Mouse (Mus musculus) embryo, embryonic 9.5 days (tissue): ENCODE measurements around the gene Nck2.

Experiments
- DNase-seq: peaks from one replicate; pipeline ENCODE4 v3.0.0-alpha.2; 2017; ENCODE audit errors: extremely low spot score

Nck2 gene

DNA sequence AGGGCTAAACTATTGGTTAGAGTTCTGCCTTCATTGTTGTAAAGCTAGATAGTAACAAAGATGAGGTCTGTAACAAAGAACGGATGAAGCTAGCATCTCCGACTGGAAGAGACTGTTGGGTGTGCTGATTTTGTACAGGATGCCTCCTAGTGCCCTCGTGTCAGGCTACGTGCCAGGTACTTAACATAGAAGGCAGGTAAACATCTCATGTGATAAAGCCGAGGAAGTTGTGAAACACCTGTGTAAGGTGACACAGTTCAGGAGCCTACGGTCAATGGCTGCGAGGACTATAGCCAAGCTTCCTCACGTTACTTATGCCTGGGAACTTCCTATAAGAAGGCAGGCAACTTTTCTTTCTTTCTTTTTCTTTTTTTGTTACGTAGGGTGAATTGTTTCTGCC, at the start of gene Nck2:
Nck2 (plus strand) TSS at position 49 of the 400 bp plus-strand sequence.
- no peak for DNase-seq

DNA sequence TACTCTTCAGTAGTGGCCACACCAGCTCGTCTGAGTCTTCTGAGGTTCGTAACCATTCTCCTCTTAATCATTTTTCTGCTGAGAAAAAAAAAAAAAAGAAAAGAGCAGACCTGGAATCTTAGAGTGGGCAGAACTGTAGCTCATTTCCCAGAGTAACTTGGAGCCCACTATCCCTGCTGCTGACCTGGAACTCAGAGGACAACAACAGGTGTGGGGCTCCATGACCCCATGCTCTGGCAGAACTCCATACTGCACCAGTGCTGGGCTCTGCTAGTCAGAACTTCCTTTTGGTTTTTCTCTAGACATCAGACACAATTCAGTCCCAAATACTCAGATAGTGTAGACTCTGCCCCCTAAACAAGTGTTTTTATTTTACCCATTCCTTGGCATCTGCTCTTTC, 49.3 kb upstream of the Nck2 start:
- no peak for DNase-seq

DNA sequence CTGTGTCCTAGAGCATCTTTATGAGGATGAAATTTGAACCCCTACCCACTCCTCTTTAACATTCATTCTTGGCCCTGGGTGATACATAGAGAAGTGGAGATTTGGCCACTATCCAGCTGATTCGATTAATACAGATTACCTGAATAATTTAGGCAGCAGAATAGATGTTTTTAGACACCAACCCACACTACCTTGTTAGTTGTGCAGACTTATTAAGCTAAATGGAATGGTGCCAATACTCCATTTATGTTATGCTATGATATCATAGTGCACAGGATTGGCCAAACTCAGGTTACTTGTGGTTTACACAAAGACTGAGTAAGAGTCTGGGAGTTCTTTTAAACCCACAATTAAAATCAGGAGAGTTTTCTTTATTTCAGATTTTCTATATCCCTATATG, 48.6 kb upstream of the Nck2 start:
- no peak for DNase-seq

DNA sequence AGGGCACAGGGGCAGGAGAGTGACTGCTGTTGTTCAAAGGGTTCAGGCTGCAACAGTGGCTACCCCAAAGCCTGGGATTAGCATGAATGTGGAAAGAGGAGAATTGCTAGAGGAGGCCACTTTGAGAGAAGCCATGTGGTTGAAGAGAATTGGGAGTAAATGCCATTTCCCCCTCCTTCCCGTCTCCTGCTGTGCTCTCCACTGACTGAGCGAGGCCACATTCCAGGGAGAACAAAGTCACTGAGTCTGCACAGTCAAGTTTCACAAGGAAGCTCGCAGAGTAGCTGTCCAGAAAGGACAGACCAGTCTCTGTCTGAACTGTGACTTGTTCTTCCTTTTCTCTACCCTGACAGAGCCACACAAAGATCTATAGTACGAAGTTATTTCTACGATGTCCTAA, 47.9 kb upstream of the Nck2 start:
- peak; percentile 30 for DNase-seq

DNA sequence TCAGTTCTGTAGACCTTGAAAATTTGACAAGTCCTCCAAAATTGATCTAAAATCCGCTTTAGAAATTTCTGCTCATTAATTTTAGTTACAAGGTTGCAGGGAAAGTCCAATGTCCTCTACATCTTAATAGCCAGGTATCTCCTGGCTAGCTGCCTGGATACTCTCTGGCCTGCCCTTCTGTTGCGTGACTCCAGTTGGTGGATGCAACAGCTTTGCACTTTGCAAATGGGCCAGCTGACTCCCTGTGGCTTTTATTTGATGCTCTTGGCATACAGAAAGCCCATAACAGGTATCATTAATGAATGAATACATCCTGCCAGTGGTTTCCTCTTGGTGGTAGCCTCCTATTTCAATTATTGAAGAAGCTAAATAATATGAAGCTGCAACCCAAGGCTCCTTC, 47.3 kb upstream of the Nck2 start:
- no peak for DNase-seq

DNA sequence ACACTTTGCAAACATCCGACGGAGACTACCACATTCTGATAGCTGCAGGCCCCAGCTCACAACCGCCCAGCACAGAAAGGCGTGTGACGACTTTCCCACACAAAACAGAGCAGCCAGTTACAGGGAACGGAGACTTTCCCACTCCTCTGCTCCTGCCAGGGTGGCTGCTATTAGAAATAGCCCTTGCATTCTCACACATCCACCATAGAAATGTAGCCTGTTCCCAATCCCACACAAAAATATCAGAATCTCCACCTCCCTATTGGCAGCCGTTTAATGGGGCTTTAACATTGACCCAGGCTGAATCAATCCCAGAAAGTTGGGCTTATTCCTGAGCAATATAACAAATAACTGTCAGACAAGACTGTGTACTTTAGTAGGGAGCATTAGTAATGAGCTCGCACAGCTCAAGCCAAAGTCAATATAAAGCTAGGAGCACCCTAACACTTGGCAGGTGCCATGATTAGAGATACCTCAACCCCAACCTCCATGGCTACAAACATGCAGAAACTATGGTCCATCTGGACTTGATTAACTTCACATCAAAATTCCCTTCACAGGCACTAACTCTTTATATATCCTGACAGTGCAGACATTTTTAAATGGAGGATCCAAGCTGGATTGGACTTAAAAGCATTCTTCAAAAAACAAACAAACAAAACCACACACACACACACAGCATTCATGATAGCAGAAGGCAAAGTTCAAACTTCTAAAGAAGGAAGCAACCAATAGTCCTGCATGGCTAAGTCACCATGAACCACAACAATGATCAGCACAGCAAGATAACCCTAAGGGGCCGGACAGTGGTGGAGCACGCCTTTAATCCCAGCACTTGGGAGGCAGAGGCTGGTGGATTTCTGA, 45.4 kb upstream of the Nck2 start:
- DNase-seq: no peak

DNA sequence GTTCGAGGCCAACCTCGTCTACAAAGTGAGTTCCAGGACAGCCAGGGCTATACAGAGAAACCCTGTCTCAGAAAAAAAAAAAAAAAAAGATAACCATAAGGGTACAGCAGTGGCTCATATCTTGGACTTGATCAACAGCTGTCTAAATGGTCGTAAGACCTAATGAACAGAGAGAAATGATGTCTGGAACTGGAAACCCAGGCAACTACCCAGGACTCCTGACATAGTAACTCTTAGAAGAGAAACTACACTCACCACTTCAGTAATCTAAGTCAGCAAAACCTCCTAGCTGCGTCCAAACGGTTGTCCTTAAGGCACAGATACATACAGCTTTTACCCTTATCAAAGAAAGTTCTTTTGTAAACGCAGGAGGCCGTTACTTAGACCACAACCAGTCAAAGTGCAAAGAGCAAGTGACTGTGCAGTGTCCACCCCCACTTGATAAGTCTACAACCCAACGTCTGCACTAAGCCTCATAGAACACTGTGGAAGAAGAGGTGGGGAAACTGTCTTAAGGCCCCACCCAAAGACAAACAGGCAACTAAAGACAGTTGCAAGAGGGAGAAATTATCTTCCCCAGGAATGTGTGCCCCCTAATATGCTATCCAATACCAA, 44.7 kb upstream of the Nck2 start:
- no peak for DNase-seq

DNA sequence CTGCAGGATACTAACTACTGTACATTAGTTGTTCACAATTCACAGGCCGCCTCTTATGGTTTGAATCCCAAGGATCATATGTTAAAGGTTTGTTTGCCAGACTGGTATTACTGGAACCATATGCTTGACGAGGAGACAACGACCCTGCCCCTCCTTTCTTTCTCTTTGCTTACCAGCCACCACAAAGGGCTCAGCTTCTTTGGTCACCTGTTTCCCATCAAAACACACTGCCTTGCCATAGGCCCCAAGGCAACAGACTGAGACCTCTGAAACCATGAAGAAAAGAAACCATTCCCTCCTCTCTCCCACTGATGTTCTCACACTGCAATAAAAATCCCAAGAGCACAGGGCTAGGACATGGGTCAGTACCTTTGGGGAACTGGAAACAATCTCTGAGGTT, 43.7 kb upstream of the Nck2 start:
- no peak for DNase-seq

DNA sequence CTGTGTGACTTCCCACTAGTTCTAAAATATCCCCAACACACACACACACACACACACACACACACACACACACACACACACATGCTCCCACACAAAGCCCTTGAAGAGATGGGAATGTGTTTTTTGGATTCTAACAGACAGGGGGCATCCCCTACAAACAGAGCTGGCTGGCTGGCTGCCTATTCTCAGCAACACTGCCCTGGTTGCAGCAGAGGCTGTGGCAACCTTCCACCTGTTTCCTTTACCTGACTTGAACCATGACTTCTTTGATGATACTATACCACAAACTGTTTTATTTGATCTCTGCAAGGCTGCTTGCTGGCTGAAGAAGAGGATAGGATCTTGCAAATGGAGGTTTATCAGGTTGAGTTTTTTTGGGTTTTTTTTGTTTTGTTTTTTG, 41.0 kb upstream of the Nck2 start:
- no peak for DNase-seq

DNA sequence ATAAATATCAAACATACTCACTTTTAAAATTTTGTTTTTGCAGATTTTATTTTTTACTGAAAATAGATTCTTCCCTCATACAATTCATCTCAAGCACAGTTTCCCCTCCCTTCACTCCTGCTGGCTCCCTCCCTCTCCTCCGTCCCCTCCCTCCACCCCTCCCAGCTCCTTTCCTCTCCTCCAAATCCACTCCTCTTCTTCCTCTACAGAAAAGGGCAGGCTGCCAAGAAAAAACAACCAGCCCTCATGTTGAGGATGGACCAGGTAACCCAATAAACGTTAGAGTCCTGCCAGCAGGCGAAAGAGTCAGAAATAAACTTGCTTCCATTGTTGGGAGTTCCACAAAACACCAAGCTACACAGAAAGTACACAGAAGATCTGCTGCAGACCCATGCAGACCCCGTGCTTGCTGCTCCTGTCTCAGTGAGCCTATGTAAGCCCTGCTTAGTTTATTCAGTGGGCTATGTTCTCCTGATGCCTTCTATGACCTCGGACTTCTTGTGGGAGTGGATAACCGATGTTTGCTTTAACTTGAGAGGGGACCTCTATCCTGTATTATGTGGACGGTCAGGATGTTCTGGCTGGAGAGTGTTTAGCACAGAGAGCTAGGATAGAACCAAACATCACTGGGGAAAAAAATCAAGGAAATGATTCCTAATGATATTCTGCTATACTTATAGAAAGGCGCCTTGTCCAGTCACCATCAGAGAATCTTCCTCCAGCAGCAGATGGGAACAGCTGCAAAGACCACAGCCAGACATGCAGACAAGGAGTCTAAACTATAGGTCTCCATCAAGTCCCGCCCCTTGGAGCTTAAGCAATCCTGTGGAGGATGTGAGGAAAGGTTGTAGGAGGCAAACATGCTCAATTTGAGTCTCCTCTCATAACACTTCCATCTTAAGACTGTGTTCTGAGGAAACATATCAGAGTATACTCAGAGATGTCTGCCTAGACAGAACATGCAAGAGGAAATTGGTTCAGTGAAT, 39.4 kb upstream of the Nck2 start:
- no peak for DNase-seq

DNA sequence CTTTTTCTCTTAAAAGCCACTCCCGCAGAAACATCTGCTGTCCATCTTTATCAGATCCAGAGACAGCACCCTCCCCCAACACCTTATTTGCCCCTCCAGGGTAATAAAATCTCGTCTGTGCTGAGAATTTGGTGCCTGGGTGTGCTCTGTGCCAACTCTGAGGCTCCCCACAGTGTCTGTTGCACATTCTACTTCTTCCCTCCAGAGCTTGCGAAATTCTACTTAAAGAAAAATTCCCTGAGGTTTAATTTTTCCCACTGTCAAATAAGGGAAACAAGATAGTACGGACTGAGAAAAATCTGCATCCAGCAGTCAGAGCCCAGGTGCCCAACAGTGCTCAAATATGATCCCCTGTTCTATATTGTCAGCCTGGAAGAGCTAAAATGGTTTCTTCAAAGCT, 35.4 kb upstream of the Nck2 start:
- DNase-seq: no peak

DNA sequence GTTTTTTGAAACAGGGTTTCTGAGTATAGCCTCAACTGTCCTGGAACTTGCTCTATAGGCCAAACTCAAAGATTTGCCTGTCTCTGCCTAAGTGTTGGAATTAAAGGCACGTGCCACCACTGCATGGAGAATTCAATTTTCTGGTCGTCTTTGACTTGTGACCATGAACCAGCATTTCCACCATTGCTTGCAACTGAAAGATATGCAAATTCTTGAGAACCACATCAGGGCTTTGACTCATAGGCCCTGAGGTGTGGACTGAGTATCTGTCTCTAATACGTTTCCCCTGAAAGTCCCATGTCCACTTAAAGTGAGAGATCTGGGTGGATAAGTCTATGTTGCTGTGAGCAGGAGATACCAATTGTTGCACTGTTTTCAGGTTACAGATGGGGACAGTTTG, 31.6 kb upstream of the Nck2 start:
- DNase-seq: no peak

DNA sequence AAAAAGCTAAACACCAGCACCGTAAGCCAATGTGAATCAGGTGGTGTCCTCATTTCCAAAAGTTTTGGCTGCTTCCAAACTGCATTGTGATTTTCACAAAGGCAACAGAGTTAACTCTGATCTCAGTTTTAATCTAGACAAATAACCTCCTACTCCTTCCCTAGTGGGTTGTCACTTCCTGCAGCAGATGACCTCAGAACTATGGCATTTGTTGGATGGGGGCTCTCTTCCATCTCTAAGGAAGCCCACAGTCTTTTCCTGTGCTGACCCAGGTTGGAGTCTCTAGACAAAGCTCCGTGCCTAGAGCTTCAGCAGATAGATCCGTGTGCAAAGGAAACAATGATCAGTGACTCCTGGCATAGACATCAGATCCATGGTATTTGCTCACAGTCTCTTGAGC, 31.1 kb upstream of the Nck2 start:
- DNase-seq: no peak

DNA sequence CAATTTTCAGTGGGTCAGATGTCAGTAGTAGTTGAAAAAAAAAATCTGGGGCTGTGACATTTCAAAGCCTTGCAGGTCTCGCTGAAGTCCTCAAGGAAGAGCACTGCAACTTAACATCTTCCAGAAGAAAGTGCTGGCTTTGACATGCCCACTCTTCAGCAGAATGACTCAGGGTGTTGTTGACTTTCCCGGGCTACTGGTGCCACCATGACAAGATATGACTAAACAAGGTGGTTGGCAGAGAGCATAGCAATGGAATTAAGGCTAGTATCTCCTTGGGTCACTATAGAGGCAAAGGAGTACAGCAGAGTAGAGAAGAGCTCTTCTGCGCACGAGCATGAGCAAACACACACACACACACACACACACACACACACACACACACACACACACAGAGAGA, 30.6 kb upstream of the Nck2 start:
- DNase-seq: no peak

DNA sequence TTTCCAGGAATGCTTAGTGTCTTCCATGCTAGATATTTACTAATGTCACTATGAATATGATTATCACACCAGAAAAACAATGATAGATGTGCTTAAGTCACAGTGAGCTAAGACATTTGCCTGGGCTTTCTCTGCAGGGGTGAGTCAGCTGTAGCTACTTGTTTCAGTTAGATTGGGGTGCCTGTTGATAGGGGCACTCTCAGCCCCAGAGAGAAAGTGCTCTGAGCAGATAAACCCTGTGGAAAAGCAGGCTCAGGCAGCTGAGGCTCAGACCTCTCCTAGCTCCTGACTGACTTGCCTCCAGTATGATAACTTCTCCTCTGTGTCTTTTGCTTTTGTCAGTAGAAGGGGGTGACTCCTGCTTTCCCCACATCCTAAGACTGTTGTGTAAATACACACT, 30.2 kb upstream of the Nck2 start:
- no peak for DNase-seq

DNA sequence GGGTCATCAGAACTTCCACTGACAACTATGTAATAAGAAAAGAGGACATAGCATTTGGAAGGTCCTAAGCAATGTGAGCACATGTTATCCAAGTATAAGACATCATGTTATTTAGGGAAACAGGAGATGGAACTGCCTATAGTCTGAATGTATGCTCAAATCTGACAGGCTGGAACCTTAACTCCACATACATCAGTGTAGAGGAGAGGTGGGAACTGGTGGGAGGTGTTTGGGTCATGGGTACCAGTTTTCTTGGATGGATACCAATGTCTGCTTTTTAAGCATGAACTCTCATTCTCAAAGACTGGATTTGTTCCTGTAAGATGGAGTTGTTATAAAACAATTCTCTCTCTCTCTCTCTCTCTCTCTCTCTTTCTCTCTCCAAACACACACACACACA, 29.4 kb upstream of the Nck2 start:
- no peak for DNase-seq

DNA sequence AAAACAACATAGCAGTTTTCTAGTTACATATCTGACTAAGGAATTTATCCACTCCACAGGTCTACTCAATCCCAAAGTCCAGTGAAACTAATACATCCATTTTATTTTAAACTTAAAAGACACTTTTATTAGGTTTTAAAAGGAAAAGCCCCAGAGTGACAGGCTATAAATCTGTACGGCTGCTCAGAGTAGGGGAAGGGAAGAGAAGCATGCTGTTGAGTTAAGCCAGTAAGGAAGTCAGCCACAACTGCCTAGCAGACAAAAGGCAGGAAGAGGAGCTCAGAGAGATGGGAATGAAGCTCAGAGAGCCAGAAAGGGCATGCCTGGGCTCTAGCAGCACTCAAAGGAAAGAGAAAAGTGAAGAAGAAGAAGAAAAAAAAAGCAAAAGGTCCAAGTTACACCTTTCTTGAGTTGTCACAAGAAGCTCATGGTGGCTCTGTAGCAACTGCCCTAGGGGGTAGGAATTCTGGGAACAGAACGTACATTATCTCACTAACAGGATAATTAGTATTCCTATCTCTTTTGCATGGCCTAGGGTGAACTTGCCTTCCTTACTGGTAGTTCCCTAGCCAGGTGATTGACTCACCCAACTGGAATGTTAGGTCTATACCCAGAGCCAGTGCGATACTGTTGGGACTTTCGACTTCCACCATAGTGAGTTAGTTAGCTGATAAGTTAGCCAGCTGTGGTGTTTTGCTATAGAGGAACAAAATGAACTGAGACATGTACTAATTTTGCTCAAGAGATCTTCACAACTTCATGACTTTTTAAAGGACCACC, 21.2 kb upstream of the Nck2 start:
- DNase-seq: no peak

DNA sequence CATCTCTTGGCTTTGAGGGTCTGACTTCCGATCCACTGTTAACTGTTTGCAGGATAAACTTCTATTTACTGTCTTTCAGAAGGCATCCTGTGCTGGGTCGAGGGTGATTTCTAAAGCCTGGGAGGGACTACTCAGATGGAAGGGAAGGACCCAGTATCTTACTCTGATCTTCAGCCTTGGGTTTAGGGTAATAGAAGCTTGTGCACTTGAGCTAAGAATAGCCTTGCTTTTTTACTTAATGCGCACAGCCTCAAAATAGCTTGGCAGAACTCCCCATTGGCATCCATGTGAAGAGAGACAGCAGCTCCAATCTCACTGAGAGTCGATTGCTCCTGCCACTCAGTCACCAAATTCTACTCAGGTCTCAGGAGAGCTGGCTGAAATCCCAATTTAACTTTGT, 17.9 kb upstream of the Nck2 start:
- DNase-seq: no peak

DNA sequence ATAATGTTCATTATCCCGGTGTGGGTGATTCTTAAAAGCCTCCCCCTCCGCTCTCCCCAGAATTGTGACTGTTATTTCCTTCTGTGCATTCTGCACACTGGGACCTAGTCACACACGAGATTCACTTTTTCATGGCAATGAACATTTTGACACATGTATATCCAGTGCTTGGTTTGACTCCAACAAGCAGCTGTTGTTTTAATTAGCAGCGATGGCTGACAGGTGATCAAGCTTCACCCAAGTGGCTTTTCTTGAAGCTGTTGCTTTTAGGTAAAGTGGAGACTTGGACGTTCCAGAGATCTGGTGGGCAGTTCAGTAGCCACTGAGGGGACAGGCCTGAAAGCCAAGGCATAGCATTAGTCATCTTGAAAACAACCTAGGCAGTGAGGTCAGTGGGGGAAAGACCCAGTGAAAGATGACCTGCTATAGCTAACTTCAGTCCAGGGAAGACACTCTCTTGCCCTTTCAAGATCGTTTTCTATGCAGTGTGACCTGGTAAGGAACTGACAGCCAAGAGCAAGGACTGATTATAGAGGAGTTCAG, 17.3 kb upstream of the Nck2 start:
- DNase-seq: no peak

DNA sequence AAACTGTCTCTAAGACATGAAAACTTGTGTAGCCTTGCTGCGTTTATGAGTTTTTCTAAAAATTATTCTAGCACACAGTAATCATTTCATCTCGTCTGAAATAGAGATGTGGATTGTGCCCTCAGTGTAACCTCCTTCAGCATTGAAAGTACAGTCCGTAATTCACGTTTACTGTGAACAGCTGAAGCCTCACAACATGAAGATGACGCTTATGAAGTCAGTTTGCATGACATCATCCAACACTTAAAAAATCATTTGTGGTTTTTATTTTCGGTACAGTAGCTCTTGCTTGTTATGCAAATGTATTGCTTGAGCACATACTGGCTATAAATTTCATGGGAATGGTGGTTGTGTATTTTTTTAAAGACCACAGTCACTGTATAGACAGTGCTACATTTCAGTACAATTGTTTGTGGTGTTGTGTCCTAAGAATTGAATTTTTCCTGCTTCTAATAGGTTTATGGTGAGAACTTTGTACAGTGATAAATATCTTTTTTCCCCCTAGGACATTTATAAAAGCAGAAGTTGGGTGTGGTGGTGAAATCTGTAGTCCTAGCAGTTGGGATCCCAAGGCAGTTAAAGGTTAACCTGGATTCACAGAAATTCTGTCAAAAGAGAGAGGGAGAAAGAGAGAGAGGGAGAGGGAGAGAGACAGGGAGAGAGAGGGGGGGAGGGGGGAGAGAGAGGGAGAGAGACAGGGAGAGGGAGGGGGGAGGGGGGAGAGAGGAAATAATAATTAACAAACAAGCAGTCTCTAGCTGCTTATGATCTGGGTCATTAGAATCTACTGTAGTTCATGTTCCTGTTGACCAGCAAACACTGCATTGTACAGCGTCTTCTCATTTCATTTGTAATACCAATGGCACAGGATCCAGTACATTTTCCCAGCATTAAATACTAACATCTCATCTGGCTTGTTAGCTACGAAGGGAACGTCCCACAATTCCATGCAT, 14.2 kb upstream of the Nck2 start:
- no peak for DNase-seq
